Mouse (Mus musculus) layer of hippocampus, adult 2 months (tissue): ENCODE measurements at regions not wholly inside any gene's neighbourhood (a gene's known extent, or its start where the extent isn't known, plus 50 kb on each side); places are given as distances from the start of the nearest gene placed in this dataset.
A peak's percentile ranks its signal among the peaks of the same experiment; 100 is the strongest.

Experiments used
- DNase-seq, 2 experiments: peaks; one replicate each; pipeline ENCODE4 v3.0.0; 2022; ENCODE audit warnings: low spot score in 2 of 2
- H3K27ac ChIP-seq: fragments of 200-600 bp; 2 replicates; pipeline ENCODE4 v1.8.1; 2022
- H3K4me3 ChIP-seq: fragments of 200-600 bp; 2 replicates; pipeline ENCODE4 v1.8.1; 2022; ENCODE audit warnings: mild to moderate bottlenecking
- CTCF ChIP-seq: fragments of 200-600 bp; conservative IDR thresholded peaks from 2 replicates; pipeline ENCODE4 v1.8.1; 2022; ENCODE audit warnings: antibody characterized with exemption, mild to moderate bottlenecking, moderate library complexity
- microRNA-seq, 2 experiments: library from miRNA; unstranded; fragments of <30 nt; microRNA quantifications; one replicate each; pipeline ENCODE4 v1.2.0; 2021

GRCm38 (mm10) chr4:67547957-67548356 is 720.6 kb downstream of the Tlr4 start:
- DNase-seq: no peak
- Histone ChIP-seq H3K27ac (no peak overlapping the region), H3K4me3 (no peak overlapping the region)
- TF ChIP-seq CTCF: no peak

- no peak for DNase-seq
- Histone ChIP-seq H3K27ac (no peak overlapping the region), H3K4me3 (no peak overlapping the region)
- no peak for TF ChIP-seq CTCF
These were observed 726.1 kb downstream of the Tlr4 start for GRCm38 (mm10) chr4:67553511-67553910.

- no peak for DNase-seq
- Histone ChIP-seq H3K4me3 (no peak overlapping the region), H3K27ac (no peak overlapping the region)
- no peak for TF ChIP-seq CTCF
These were observed 747.4 kb downstream of the Tlr4 start for GRCm38 (mm10) chr4:67574816-67575215.

- H3K4me3 ChIP-seq: no peak overlapping the region
- no peak overlapping the region for H3K27ac ChIP-seq
- DNase-seq: no peak
- no peak for TF ChIP-seq CTCF
These were observed 762.1 kb downstream of the Tlr4 start for GRCm38 (mm10) chr4:67589501-67589900.

- Histone ChIP-seq H3K27ac (no peak overlapping the region), H3K4me3 (no peak overlapping the region)
- TF ChIP-seq CTCF: no peak
- DNase-seq: peak; percentile 31 to 53
These were observed 762.8 kb downstream of the Tlr4 start for GRCm38 (mm10) chr4:67589976-67590727.

- no peak for TF ChIP-seq CTCF
- DNase-seq: no peak
- Histone ChIP-seq H3K27ac (no peak overlapping the region), H3K4me3 (no peak overlapping the region)
These were observed 779.8 kb downstream of the Tlr4 start for GRCm38 (mm10) chr4:67607166-67607565.

GRCm38 (mm10) chr4:67614486-67615067 is 787.2 kb downstream of the Tlr4 start:
- Histone ChIP-seq H3K27ac (no peak overlapping the region), H3K4me3 (no peak overlapping the region)
- no peak for DNase-seq
- TF ChIP-seq CTCF: no peak

GRCm38 (mm10) chr4:67626641-67627040 is 799.3 kb downstream of the Tlr4 start:
- no peak overlapping the region for H3K4me3 ChIP-seq
- no peak for TF ChIP-seq CTCF
- H3K27ac ChIP-seq: no peak overlapping the region
- no peak for DNase-seq

GRCm38 (mm10) chr4:67646090-67646489 is 818.7 kb downstream of the Tlr4 start:
- Histone ChIP-seq H3K27ac (no peak overlapping the region), H3K4me3 (no peak overlapping the region)
- no peak for DNase-seq
- TF ChIP-seq CTCF: no peak

GRCm38 (mm10) chr4:67662122-67662521 is 834.7 kb downstream of the Tlr4 start:
- no peak overlapping the region for H3K27ac ChIP-seq
- DNase-seq: no peak
- H3K4me3 ChIP-seq: no peak overlapping the region
- no peak for TF ChIP-seq CTCF

- Histone ChIP-seq H3K4me3 (no peak overlapping the region), H3K27ac (no peak overlapping the region)
- no peak for TF ChIP-seq CTCF
- DNase-seq: no peak
These were observed 846.6 kb downstream of the Tlr4 start for GRCm38 (mm10) chr4:67673961-67674360.

- H3K4me3 ChIP-seq: no peak overlapping the region
- no peak for TF ChIP-seq CTCF
- no peak overlapping the region for H3K27ac ChIP-seq
- no peak for DNase-seq
These were observed 850.2 kb downstream of the Tlr4 start for GRCm38 (mm10) chr4:67677589-67677988.

- no peak for DNase-seq
- no peak overlapping the region for H3K27ac ChIP-seq
- TF ChIP-seq CTCF: no peak
- H3K4me3 ChIP-seq: no peak overlapping the region
These were observed 871.1 kb downstream of the Tlr4 start for GRCm38 (mm10) chr4:67698438-67698837.

Small RNAs in the stretch of these regions (microRNA-seq; reads per million reads assigned to microRNA genes)
- 0 reads per million in 2 experiments for gene Gm44497
